Mouse (Mus musculus) lung, postnatal 0 days (tissue): ENCODE measurements around the gene Ndufs4.

ENCODE experiments used
- CTCF ChIP-seq: IDR thresholded peaks from 2 replicates; pipeline ENCODE4 v1.5.1; 2016; ENCODE audit warnings: antibody characterized with exemption, mild to moderate bottlenecking
- EP300 ChIP-seq: IDR thresholded peaks from 2 replicates; pipeline ENCODE4 v1.6.1; 2016; ENCODE audit warnings: antibody characterized with exemption, mild to moderate bottlenecking, control low read depth

DNA sequence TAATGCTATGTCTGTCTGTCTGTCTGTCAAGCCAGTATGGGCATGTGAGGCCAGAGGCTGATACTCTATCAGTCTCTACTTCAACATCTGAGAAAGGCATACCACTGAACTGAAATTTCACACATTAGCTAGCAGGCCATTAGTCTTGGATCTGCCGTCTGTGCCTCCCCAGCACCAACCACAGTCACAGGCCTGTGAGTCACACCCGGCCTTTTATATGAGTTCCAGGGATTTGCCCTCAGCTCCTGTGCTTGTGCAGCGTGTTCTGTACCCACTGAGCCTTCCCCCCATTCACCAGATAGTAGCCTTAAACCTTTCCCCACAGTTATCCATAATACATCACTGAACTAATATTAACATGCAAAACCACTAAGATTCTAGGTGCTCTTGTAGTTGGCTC, 26.0 kb downstream of the Ndufs4 start:
- TF ChIP-seq EP300, result no peak
- no peak for TF ChIP-seq CTCF
